Mouse (Mus musculus) embryonic facial prominence, embryonic 14.5 days (tissue): ENCODE measurements at regions not wholly inside any gene's neighbourhood (a gene's known extent, or its start where the extent isn't known, plus 50 kb on each side); places are given as distances from the start of the nearest gene placed in this dataset.

Experiments used
- ATAC-seq: fragments of 200-750 bp; cut with Nextera tagmentation; 2 replicates; pipeline ENCODE4 v1.8.0; 2017; ENCODE audit warnings: low read depth, moderate number of reproducible peaks, moderate TSS enrichment
- DNase-seq: peaks from one replicate; pipeline ENCODE4 v3.0.0-alpha.2; 2015; ENCODE audit warnings: low spot score
- H3K27ac ChIP-seq: fragments of 300-500 bp; sonication (generic); replicated peaks from 2 replicates; pipeline ENCODE4 v1.5.1; 2014; ENCODE audit warnings: low read depth, mild to moderate bottlenecking, low read length, moderate library complexity
- H3K27me3 ChIP-seq: fragments of 300-500 bp; sonication (generic); replicated peaks from 2 replicates; pipeline ENCODE4 v1.6.1; 2014; ENCODE audit warnings: low read length; ENCODE audit not compliant: control insufficient read depth, insufficient read depth
- H3K36me3 ChIP-seq: fragments of 300-500 bp; sonication (generic); 2 replicates; pipeline ENCODE4 v1.6.1; 2014; ENCODE audit warnings: low read length, mixed read lengths; ENCODE audit not compliant: control insufficient read depth, insufficient read depth
- H3K4me1 ChIP-seq: fragments of 300-500 bp; sonication (generic); 2 replicates; pipeline ENCODE4 v1.6.1; 2014; ENCODE audit warnings: antibody characterized with exemption, low read length; ENCODE audit not compliant: control insufficient read depth, insufficient read depth
- H3K4me2 ChIP-seq: fragments of 300-500 bp; sonication (generic); 2 replicates; pipeline ENCODE4 v1.6.1; 2014; ENCODE audit warnings: low read depth, mild to moderate bottlenecking, low read length, moderate library complexity, mixed read lengths
- H3K4me3 ChIP-seq: fragments of 300-500 bp; sonication (generic); 2 replicates; pipeline ENCODE4 v1.5.1; 2014; ENCODE audit warnings: low read depth, mild to moderate bottlenecking, low read length
- H3K9ac ChIP-seq: fragments of 300-500 bp; sonication (generic); 2 replicates; pipeline ENCODE4 v1.6.1; 2014; ENCODE audit warnings: low read depth, mild to moderate bottlenecking, low read length, moderate library complexity, mixed read lengths
- H3K9me3 ChIP-seq: fragments of 300-500 bp; sonication (generic); 2 replicates; pipeline ENCODE4 v1.6.1; 2016; ENCODE audit warnings: low read length; ENCODE audit not compliant: control insufficient read depth
- WGBS: fragments of 180-500 bp; shearing (Covaris S2); extraction: QIAGEN DNeasy Blood & Tissue Kit; methylation state at CpG from one replicate; pipeline ENCODE4 v1.1.7; 2014; 5-methylcytosine and 5-hydroxymethylcytosine counted together

DNA sequence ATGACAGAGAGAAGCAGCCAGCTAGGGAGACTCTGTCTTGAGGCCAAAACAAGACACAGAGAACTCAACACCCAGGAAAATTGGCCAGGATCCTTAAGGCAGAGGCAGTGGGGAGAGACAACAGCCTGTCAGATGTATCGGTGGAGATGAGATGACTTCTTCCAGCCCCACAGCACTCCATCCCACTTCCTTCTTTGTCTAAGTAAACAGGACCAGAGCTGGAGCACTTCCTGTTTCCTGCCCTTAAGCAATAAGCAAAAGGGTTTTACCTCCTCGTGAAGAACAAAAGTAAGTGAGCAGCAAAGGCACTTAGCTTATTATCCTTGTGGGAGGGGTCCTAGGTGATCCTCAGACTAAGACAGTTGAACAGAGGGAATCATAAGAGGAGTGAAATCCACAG lies 212.0 kb upstream of the Nr4a3 start:
- Histone ChIP-seq H3K4me2 (no peak overlapping the region), H3K4me1 (no peaks in the 10 kb centered on the region), H3K27ac (no peak overlapping the region), H3K27me3 (no peaks in the 10 kb centered on the region), H3K9ac (no peak overlapping the region), H3K4me3 (no peak overlapping the region), H3K36me3 (no peaks in the 10 kb centered on the region), H3K9me3 (no peaks in the 10 kb centered on the region)
- WGBS = 36% methylated on average over 2 of the region's 2 CpGs
- ATAC-seq = no peak
- no peak for DNase-seq

DNA sequence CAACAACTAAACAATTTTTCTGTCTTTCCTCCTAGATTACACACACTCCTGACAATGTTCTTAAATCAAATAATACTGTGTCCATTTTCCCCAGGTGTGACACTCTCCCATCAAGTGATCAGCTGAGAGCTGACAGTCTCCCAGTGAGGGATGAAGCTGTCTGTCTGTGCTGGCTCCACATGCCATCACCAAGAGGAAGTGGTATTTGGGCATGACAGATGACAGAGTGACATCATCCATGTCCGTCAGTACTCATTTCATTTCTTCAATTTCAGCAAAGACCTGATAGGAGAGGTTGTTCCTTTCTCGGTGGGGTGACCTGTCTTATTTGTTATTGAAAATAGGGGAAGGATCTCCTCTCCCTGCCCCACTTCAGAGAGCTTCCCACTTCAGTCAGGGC lies 206.5 kb upstream of the Nr4a3 start:
- DNase-seq (no peak), ATAC-seq (no peak)
- no peaks in the 10 kb centered on the region for H3K9me3 ChIP-seq
- no peaks in the 10 kb centered on the region for H3K36me3 ChIP-seq
- no peak overlapping the region for H3K27ac ChIP-seq
- H3K27me3 ChIP-seq = no peaks in the 10 kb centered on the region
- no peak overlapping the region for H3K4me2 ChIP-seq
- H3K9ac ChIP-seq = no peak overlapping the region
- H3K4me3 ChIP-seq = no peak overlapping the region
- H3K4me1 ChIP-seq = no peaks in the 10 kb centered on the region
- WGBS = 67% methylated on average over 2 of the region's 2 CpGs

- H3K27ac ChIP-seq = no peak overlapping the region
- H3K4me2 ChIP-seq = no peak overlapping the region
- DNase-seq (no peak), ATAC-seq (no peak)
- no peak overlapping the region for H3K9ac ChIP-seq
- WGBS = 76% methylated on average over 3 of the region's 3 CpGs
- no peak overlapping the region for H3K4me3 ChIP-seq
- H3K27me3 ChIP-seq = no peaks in the 10 kb centered on the region
- no peaks in the 10 kb centered on the region for H3K9me3 ChIP-seq
- H3K4me1 ChIP-seq = no peaks in the 10 kb centered on the region
- no peaks in the 10 kb centered on the region for H3K36me3 ChIP-seq
Observed at GRCm38 (mm10) chr4:47842128-47842656, 202.8 kb upstream of the Nr4a3 start.

- no peak overlapping the region for H3K4me3 ChIP-seq
Observed at GRCm38 (mm10) chr4:47845239-47845638, 199.7 kb upstream of the Nr4a3 start.

GRCm38 (mm10) chr4:47846389-47847318 lies 198.3 kb upstream of the Nr4a3 start:
- H3K4me2 ChIP-seq = no peak overlapping the region
- WGBS = 52% methylated on average over 12 of the region's 12 CpGs
- DNase-seq = peak; percentile 18
- H3K36me3 ChIP-seq = no peaks in the 10 kb centered on the region
- H3K9ac ChIP-seq = no peak overlapping the region
- no peaks in the 10 kb centered on the region for H3K9me3 ChIP-seq
- no peak overlapping the region for H3K27ac ChIP-seq
- H3K27me3 ChIP-seq = no peaks in the 10 kb centered on the region
- no peaks in the 10 kb centered on the region for H3K4me1 ChIP-seq
- ATAC-seq = no peak
- H3K4me3 ChIP-seq = no peak overlapping the region

More at GRCm38 (mm10) chr4:47845239-47845638, 199.7 kb upstream of the Nr4a3 start:
- Histone ChIP-seq H3K9me3 (no peaks in the 10 kb centered on the region), H3K4me1 (no peaks in the 10 kb centered on the region), H3K27me3 (no peaks in the 10 kb centered on the region), H3K27ac (no peak overlapping the region), H3K9ac (no peak overlapping the region), H3K4me2 (no peak overlapping the region), H3K36me3 (no peaks in the 10 kb centered on the region)
- 45% methylated on average over 4 of the region's 4 CpGs for WGBS
- no peak for DNase-seq
- no peak for ATAC-seq

- DNase-seq (no peak), ATAC-seq (no peak)
- Histone ChIP-seq H3K36me3 (no peaks in the 10 kb centered on the region), H3K4me3 (no peak overlapping the region), H3K27ac (no peak overlapping the region), H3K9me3 (no peaks in the 10 kb centered on the region), H3K4me1 (no peaks in the 10 kb centered on the region), H3K4me2 (no peak overlapping the region), H3K27me3 (no peaks in the 10 kb centered on the region), H3K9ac (no peak overlapping the region)
- 62% methylated on average over 6 of the region's 6 CpGs for WGBS
Observed at GRCm38 (mm10) chr4:47861151-47861550, 183.8 kb upstream of the Nr4a3 start.

GRCm38 (mm10) chr4:47870010-47870637 lies 174.8 kb upstream of the Nr4a3 start:
- 94% methylated on average over 7 of the region's 7 CpGs for WGBS
- ATAC-seq = no peak
- H3K4me1 ChIP-seq = no peaks in the 10 kb centered on the region

GRCm38 (mm10) chr4:47870638-47871019 lies 174.3 kb upstream of the Nr4a3 start:
- no peak overlapping the region for H3K27ac ChIP-seq
- no peaks in the 10 kb centered on the region for H3K36me3 ChIP-seq
- H3K4me2 ChIP-seq = no peak overlapping the region
- no peak for DNase-seq
- H3K27me3 ChIP-seq = no peaks in the 10 kb centered on the region
- no peak overlapping the region for H3K4me3 ChIP-seq
- no peaks in the 10 kb centered on the region for H3K4me1 ChIP-seq
- H3K9me3 ChIP-seq = no peaks in the 10 kb centered on the region
- ATAC-seq = no peak
- WGBS = 74% methylated on average over 5 of the region's 5 CpGs
- no peak overlapping the region for H3K9ac ChIP-seq

More at GRCm38 (mm10) chr4:47870010-47870637, 174.8 kb upstream of the Nr4a3 start:
- no peaks in the 10 kb centered on the region for H3K27me3 ChIP-seq
- H3K9me3 ChIP-seq = no peaks in the 10 kb centered on the region
- H3K4me3 ChIP-seq = no peak overlapping the region
- no peak overlapping the region for H3K27ac ChIP-seq
- no peak overlapping the region for H3K9ac ChIP-seq
- H3K4me2 ChIP-seq = no peak overlapping the region
- no peak for DNase-seq
- no peaks in the 10 kb centered on the region for H3K36me3 ChIP-seq
